Mouse (Mus musculus) thymus, postnatal 4 days (tissue): ENCODE measurements around the gene Chmp2a.

Source experiments
- DNase-seq: peaks from one replicate; pipeline ENCODE4 v3.0.0; 2021

Chmp2a gene

GRCm38 (mm10) chr7:13033451-13034147 lies 1.0 kb downstream of the Chmp2a start:
- no peak for DNase-seq

- DNase-seq, result no peak
These were observed 2.1 kb downstream of the Chmp2a start for GRCm38 (mm10) chr7:13032541-13032940.

GRCm38 (mm10) chr7:13031983-13032382 lies 2.6 kb downstream of the Chmp2a start:
- no peak for DNase-seq

- DNase-seq, result peak; percentile 63
These were observed 3.5 kb downstream of the Chmp2a start for GRCm38 (mm10) chr7:13031069-13031468.

- no peak for DNase-seq
These were observed 5.6 kb downstream of the Chmp2a start for GRCm38 (mm10) chr7:13028986-13029385.

- no peak for DNase-seq
These were observed 9.0 kb downstream of the Chmp2a start for GRCm38 (mm10) chr7:13025511-13026112.

GRCm38 (mm10) chr7:13024805-13025204 lies 9.8 kb downstream of the Chmp2a start:
- peak; percentile 93 for DNase-seq

GRCm38 (mm10) chr7:13023928-13024731 lies 10.5 kb downstream of the Chmp2a start:
- DNase-seq, result peak; percentile 97

GRCm38 (mm10) chr7:13022773-13023535 lies 11.7 kb downstream of the Chmp2a start:
- DNase-seq, result peak; percentile 80

- DNase-seq, result no peak
These were observed 19.4 kb downstream of the Chmp2a start for GRCm38 (mm10) chr7:13015217-13015616.

- no peak for DNase-seq
These were observed 20.2 kb downstream of the Chmp2a start for GRCm38 (mm10) chr7:13014275-13014839.

GRCm38 (mm10) chr7:13013671-13014070 lies 20.9 kb downstream of the Chmp2a start:
- no peak for DNase-seq

GRCm38 (mm10) chr7:13010005-13010908 lies 24.4 kb downstream of the Chmp2a start, which contains the start of gene Zbtb45:
Gene Zbtb45 (minus strand): TSS chr7:13010034.
- no peak for DNase-seq

- DNase-seq, result peak; percentile 94
These were observed 25.2 kb downstream of the Chmp2a start for GRCm38 (mm10) chr7:13009143-13010004.

- DNase-seq, result no peak
These were observed 27.1 kb downstream of the Chmp2a start for GRCm38 (mm10) chr7:13007341-13008092.

- no peak for DNase-seq
These were observed 28.1 kb downstream of the Chmp2a start for GRCm38 (mm10) chr7:13006531-13006930.

GRCm38 (mm10) chr7:13006011-13006410 lies 28.6 kb downstream of the Chmp2a start:
- DNase-seq, result no peak

- no peak for DNase-seq
These were observed 31.2 kb downstream of the Chmp2a start for GRCm38 (mm10) chr7:13003380-13003779.

- no peak for DNase-seq
These were observed 33.0 kb downstream of the Chmp2a start for GRCm38 (mm10) chr7:13001584-13001983.

GRCm38 (mm10) chr7:12998851-12999250 lies 35.8 kb downstream of the Chmp2a start, which contains the start of gene Trim28:
Gene Trim28 (plus strand): TSS chr7:12999114.
- no peak for DNase-seq
